Mouse (Mus musculus): Measurements from ENCODE around the gene Slc7a8. TPM values are rescaled to one million over a fixed set of nuclear protein-coding genes. Genes with fewer than 3 reads are reported as not detected.

Gene Slc7a8
- polyA plus RNA-seq, 1 experiment from 2014 or later, result 4.4 TPM

DNA sequence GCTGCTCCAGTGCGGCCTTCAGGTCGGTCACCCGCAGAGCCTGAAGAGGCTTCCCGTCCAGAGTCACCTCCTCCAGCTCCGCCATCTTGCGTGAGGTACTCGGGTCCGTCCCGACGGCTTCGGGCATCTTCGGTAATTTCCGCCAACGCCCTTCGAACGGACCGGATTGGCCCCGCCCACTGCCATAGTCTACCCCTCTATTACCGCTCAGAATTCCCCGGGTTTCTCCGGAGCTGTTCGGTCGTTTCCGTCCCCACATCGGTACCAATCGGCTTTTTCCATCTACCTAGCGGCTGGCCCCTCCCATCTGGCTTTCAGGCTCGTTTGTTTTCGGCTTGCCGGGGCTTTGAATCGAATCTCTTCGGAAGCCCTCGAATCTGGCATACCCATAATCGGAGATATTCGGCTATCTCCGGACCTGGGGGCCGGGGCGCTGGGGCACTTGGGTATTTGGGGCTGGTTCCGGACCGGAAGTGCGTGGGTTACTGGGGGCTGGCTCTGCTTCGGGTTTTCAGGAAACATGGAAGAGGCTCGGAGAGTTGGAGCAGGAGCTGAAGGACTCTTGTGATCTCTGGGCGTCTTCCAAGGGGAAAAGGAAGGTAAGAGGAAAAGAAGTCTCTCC lies 95.1 kb downstream of the Slc7a8 start, which contains the start of gene Acin1:
Acin1 (minus strand) TSS at position 410 of the 622 bp plus-strand sequence.
- H3K4me3 ChIP-seq, result peak within 1 kb of the TSS; percentile 84
- under 1% methylated on average over 44 of the region's 44 CpGs for WGBS
- H3K4me1 ChIP-seq, result peaks cover 20% of the 10 kb centered on the region
- H3K9me3 ChIP-seq, result no peaks in the 10 kb centered on the region
- H3K9ac ChIP-seq, result peak within 1 kb of the TSS; percentile 93
- peak within 1 kb of the TSS; percentile 96 for H3K27ac ChIP-seq
- H3K27me3 ChIP-seq, result no peaks in the 10 kb centered on the region
- peak; percentile 95 for ATAC-seq (ENCODE audit: insufficient number of reproducible peaks, insufficient read depth, low FRiP score, low TSS enrichment)
- peak within 1 kb of the TSS; percentile 75 for H3K4me2 ChIP-seq (replicated peaks)
- H3K36me3 ChIP-seq, result peaks cover 29% of the 10 kb centered on the region

- WGBS, result under 1% methylated on average over 41 of the region's 41 CpGs
- peak; percentile 78 for ATAC-seq (ENCODE audit: insufficient number of reproducible peaks, insufficient read depth, low FRiP score, low TSS enrichment)
- peaks cover 30% of the 10 kb centered on the region for H3K36me3 ChIP-seq
Observed at GRCm38 (mm10) chr14:54686063-54686521, 95.7 kb downstream of the Slc7a8 start, which contains the start of gene 1700123O20Rik. 1700123O20Rik (plus strand) TSS chr14:54686216.

GRCm38 (mm10) chr14:54685471-54685870 lies 96.3 kb downstream of the Slc7a8 start:
- Histone ChIP-seq H3K9me3 (no peaks in the 10 kb centered on the region), H3K36me3 (peaks cover 28% of the 10 kb centered on the region), H3K27me3 (no peaks in the 10 kb centered on the region), H3K4me2 (replicated peaks) (peak overlapping the region; percentile 75), H3K4me1 (peaks cover 20% of the 10 kb centered on the region), H3K27ac (peak overlapping the region; percentile 96), H3K4me3 (peak overlapping the region; percentile 84), H3K9ac (peak overlapping the region; percentile 93)
- no peak for ATAC-seq (ENCODE audit: insufficient number of reproducible peaks, insufficient read depth, low FRiP score, low TSS enrichment)
- WGBS, result 14% methylated on average over 8 of the region's 8 CpGs

More at GRCm38 (mm10) chr14:54686063-54686521, 95.7 kb downstream of the Slc7a8 start, which contains the start of gene 1700123O20Rik:
- peak within 1 kb of the TSS; percentile 84 for H3K4me3 ChIP-seq
- no peaks in the 10 kb centered on the region for H3K27me3 ChIP-seq
- H3K9ac ChIP-seq, result peak within 1 kb of the TSS; percentile 93
- peak within 1 kb of the TSS; percentile 96 for H3K27ac ChIP-seq
- H3K4me1 ChIP-seq, result peaks cover 20% of the 10 kb centered on the region
- peak within 1 kb of the TSS; percentile 75 for H3K4me2 ChIP-seq (replicated peaks)
- H3K9me3 ChIP-seq, result no peaks in the 10 kb centered on the region

DNA sequence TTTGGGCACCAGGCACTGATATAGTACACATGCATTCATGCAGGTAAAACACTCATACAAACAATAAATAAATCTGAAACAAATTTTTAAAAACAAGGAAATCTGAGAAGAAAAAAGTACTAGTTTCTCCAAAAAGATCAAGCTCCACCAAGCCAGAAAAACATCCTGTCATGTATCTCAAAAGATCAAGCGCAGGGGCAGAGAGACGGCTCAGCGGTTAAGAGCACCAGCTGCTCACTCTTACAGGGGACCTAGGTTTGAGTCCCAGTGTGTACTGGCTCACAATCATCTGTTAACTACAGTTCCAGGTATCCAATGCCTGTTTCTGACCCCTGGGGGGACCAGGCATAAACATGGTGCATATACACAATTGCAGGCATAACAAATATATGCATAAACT lies 99.3 kb downstream of the Slc7a8 start:
- Histone ChIP-seq H3K4me2 (replicated peaks) (no peak overlapping the region), H3K4me3 (no peak overlapping the region), H3K27ac (no peak overlapping the region), H3K27me3 (no peaks in the 10 kb centered on the region), H3K4me1 (peaks cover 7% of the 10 kb centered on the region; the same call in 1 of the 2 replicates), H3K36me3 (peaks cover 39% of the 10 kb centered on the region), H3K9ac (no peak overlapping the region), H3K9me3 (no peaks in the 10 kb centered on the region)
- WGBS, result 93% methylated on average over 3 of the region's 3 CpGs
- ATAC-seq (ENCODE audit: insufficient number of reproducible peaks, insufficient read depth, low FRiP score, low TSS enrichment), result no peak

- peaks cover 70% of the 10 kb centered on the region for H3K36me3 ChIP-seq
- H3K4me1 ChIP-seq, result no peaks in the 10 kb centered on the region
- ATAC-seq (ENCODE audit: insufficient number of reproducible peaks, insufficient read depth, low FRiP score, low TSS enrichment), result no peak
- H3K27ac ChIP-seq, result no peak overlapping the region
- H3K4me2 ChIP-seq (replicated peaks), result no peak overlapping the region
- no peaks in the 10 kb centered on the region for H3K9me3 ChIP-seq
- no peak overlapping the region for H3K4me3 ChIP-seq
- no peaks in the 10 kb centered on the region for H3K27me3 ChIP-seq
- 89% methylated on average over 16 of the region's 16 CpGs for whole genome bisulfite sequencing
- no peak overlapping the region for H3K9ac ChIP-seq
Observed at GRCm38 (mm10) chr14:54678657-54679304, 103.0 kb downstream of the Slc7a8 start.

- H3K27ac ChIP-seq, result no peak overlapping the region
- WGBS, result 91% methylated on average over 5 of the region's 5 CpGs
- ATAC-seq (ENCODE audit: insufficient number of reproducible peaks, insufficient read depth, low FRiP score, low TSS enrichment), result no peak
- no peak overlapping the region for H3K4me2 ChIP-seq (replicated peaks)
- H3K4me3 ChIP-seq, result no peak overlapping the region
- H3K36me3 ChIP-seq, result peaks cover 70% of the 10 kb centered on the region
- H3K27me3 ChIP-seq, result no peaks in the 10 kb centered on the region
- no peaks in the 10 kb centered on the region for H3K9me3 ChIP-seq
- no peaks in the 10 kb centered on the region for H3K4me1 ChIP-seq
- no peak overlapping the region for H3K9ac ChIP-seq
Observed at GRCm38 (mm10) chr14:54676290-54676689, 105.5 kb downstream of the Slc7a8 start.

DNA sequence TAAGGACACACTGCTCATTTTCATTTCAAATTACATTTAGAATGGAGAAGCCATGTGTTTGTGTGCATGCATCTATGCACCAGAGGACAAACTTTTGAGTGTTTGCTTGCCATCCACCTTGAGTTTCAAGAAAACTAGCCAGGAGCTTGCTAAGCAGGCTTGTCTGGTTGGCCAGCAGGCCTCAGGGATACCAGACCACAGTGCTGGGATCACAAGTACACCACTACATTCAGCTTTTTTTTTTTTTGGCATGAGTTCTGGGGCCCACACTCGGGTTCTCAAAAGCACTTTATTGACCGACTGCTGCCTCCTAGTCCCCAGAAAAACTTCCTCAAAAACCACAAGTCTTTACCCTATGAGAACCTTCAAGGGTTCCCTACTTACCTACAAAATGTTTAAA lies 107.4 kb downstream of the Slc7a8 start:
- Histone ChIP-seq H3K4me2 (replicated peaks) (no peak overlapping the region), H3K4me1 (no peaks in the 10 kb centered on the region), H3K9me3 (no peaks in the 10 kb centered on the region), H3K27ac (no peak overlapping the region), H3K36me3 (peaks cover 61% of the 10 kb centered on the region), H3K9ac (no peak overlapping the region), H3K27me3 (no peaks in the 10 kb centered on the region), H3K4me3 (no peak overlapping the region)
- ATAC-seq (ENCODE audit: insufficient number of reproducible peaks, insufficient read depth, low FRiP score, low TSS enrichment), result no peak
- 88% methylated on average over 2 of the region's 2 CpGs for WGBS

Other genes with a start within 250 kb of the Slc7a8 start
- 50.5 and 52.3 TPM in 2 replicates for gene Haus4, start 227.3 kb downstream of the Slc7a8 start, polyA plus RNA-seq (2016; fragmentation: Nextera tagmentation; extraction: Ambion mirVana)
- 67.8 and 69.0 TPM in 2 replicates for gene Ajuba, start 204.4 kb downstream of the Slc7a8 start, polyA plus RNA-seq (2016; fragmentation: Nextera tagmentation; extraction: Ambion mirVana)
- 9.0 and 10.1 TPM in 2 replicates for gene 4931414P19Rik, start 176.0 kb downstream of the Slc7a8 start, polyA plus RNA-seq (2016; fragmentation: Nextera tagmentation; extraction: Ambion mirVana)
- 381 and 403 TPM in 2 replicates for gene Psmb5, start 163.9 kb downstream of the Slc7a8 start, polyA plus RNA-seq (2016; fragmentation: Nextera tagmentation; extraction: Ambion mirVana)
- 0.05 and 0.10 TPM in 2 replicates for gene Psmb11, start 160.5 kb downstream of the Slc7a8 start, polyA plus RNA-seq (2016; fragmentation: Nextera tagmentation; extraction: Ambion mirVana)
- 1.1 TPM in 1 of 2 replicates, not detected in the other for gene Gm17606, start 141.0 kb downstream of the Slc7a8 start, polyA plus RNA-seq (2016; fragmentation: Nextera tagmentation; extraction: Ambion mirVana)
- gene Cdh24, start 140.6 kb downstream of the Slc7a8 start, polyA plus RNA-seq (2016; fragmentation: Nextera tagmentation; extraction: Ambion mirVana), result 10.8 and 11.9 TPM in 2 replicates
- gene 1700123O20Rik, start 95.7 kb downstream of the Slc7a8 start, polyA plus RNA-seq (2016; fragmentation: Nextera tagmentation; extraction: Ambion mirVana), result 94.4 and 106 TPM in 2 replicates
- 150 and 157 TPM in 2 replicates for gene Acin1, start 95.0 kb downstream of the Slc7a8 start, polyA plus RNA-seq (2016; fragmentation: Nextera tagmentation; extraction: Ambion mirVana)
- gene Gm29776, start 83.1 kb downstream of the Slc7a8 start, polyA plus RNA-seq (2016; fragmentation: Nextera tagmentation; extraction: Ambion mirVana), result 0.09 and 0.19 TPM in 2 replicates
- 0.42 TPM in 1 of 2 replicates, not detected in the other for gene Cebpe, start 69.8 kb downstream of the Slc7a8 start, polyA plus RNA-seq (2016; fragmentation: Nextera tagmentation; extraction: Ambion mirVana)
- gene Rnf212b, start 32.2 kb upstream of the Slc7a8 start, polyA plus RNA-seq (2016; fragmentation: Nextera tagmentation; extraction: Ambion mirVana), result not detected in 2 replicates
- 12.6 and 14.2 TPM in 2 replicates for gene Homez, start 89.0 kb upstream of the Slc7a8 start, polyA plus RNA-seq (2016; fragmentation: Nextera tagmentation; extraction: Ambion mirVana)
- 0.56 and 1.3 TPM in 2 replicates for gene Ppp1r3e, start 95.6 kb upstream of the Slc7a8 start, polyA plus RNA-seq (2016; fragmentation: Nextera tagmentation; extraction: Ambion mirVana)
- 2.8 and 3.6 TPM in 2 replicates for gene Bcl2l2, start 101.4 kb upstream of the Slc7a8 start, polyA plus RNA-seq (2016; fragmentation: Nextera tagmentation; extraction: Ambion mirVana)
- gene Gm20521, start 101.5 kb upstream of the Slc7a8 start, polyA plus RNA-seq (2016; fragmentation: Nextera tagmentation; extraction: Ambion mirVana), result 0.24 TPM in 1 of 2 replicates, not detected in the other
- gene Pabpn1, start 110.6 kb upstream of the Slc7a8 start, polyA plus RNA-seq (2016; fragmentation: Nextera tagmentation; extraction: Ambion mirVana), result 199 and 201 TPM in 2 replicates
- 114 and 122 TPM in 2 replicates for gene Slc22a17, start 131.2 kb upstream of the Slc7a8 start, polyA plus RNA-seq (2016; fragmentation: Nextera tagmentation; extraction: Ambion mirVana)
- 49.0 and 49.3 TPM in 2 replicates for gene Efs, start 144.2 kb upstream of the Slc7a8 start, polyA plus RNA-seq (2016; fragmentation: Nextera tagmentation; extraction: Ambion mirVana)
- 0.15 TPM in 1 of 2 replicates, not detected in the other for gene Il25, start 150.7 kb upstream of the Slc7a8 start, polyA plus RNA-seq (2016; fragmentation: Nextera tagmentation; extraction: Ambion mirVana)
- 6.2 and 9.5 TPM in 2 replicates for gene Cmtm5, start 154.3 kb upstream of the Slc7a8 start, polyA plus RNA-seq (2016; fragmentation: Nextera tagmentation; extraction: Ambion mirVana)
- 2.2 and 3.2 TPM in 2 replicates for gene Myh6, start 185.0 kb upstream of the Slc7a8 start, polyA plus RNA-seq (2016; fragmentation: Nextera tagmentation; extraction: Ambion mirVana)
- not detected in 2 replicates for gene Gm17428, start 195.0 kb upstream of the Slc7a8 start, polyA plus RNA-seq (2016; fragmentation: Nextera tagmentation; extraction: Ambion mirVana)
- 7.6 and 8.3 TPM in 2 replicates for gene Myh7, start 212.7 kb upstream of the Slc7a8 start, polyA plus RNA-seq (2016; fragmentation: Nextera tagmentation; extraction: Ambion mirVana)
- gene Ngdn, start 233.5 kb upstream of the Slc7a8 start, polyA plus RNA-seq (2016; fragmentation: Nextera tagmentation; extraction: Ambion mirVana), result 79.9 and 81.3 TPM in 2 replicates